Mouse (Mus musculus): ENCODE results near the gene Lekr1.

DNA sequence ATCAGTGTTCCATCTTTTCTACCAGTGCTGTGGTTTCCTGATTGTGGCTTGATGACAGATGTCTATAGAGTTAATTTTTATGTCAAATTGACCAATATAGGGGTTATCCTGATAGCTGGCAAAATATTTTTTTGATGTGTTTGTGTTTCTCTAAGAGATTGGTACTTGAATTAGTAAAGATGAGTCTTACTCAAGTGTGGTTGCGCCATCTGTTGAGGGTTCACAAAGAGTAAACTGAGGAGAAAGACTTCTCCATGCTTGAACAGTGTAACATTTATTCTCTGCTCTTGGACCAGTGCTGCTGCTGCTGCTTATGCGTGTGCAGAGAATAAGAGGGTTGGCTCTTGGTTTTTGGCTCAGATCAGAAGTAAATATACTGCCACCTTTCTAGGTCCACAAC, 24.8 kb downstream of the Lekr1 start:
- TF ChIP-seq CTCF (IDR thresholded peaks at IDR 0.05; ENCODE audit: low read depth): no peak
- TF ChIP-seq EP300 (optimal IDR thresholded peaks at IDR 0.05): no peak
